Mouse (Mus musculus) gastrocnemius, postnatal 36 days (tissue): Measurements from ENCODE around the gene Slc39a13. TPM values are rescaled to one million over a fixed set of nuclear protein-coding genes. Genes with fewer than 3 reads are reported as not detected.
A peak's percentile ranks its signal among the peaks of the same experiment; 100 is the strongest.
"Not testable (repeated sequence)": the region's sequence is repeated elsewhere in the genome, so short reads cannot be mapped to it uniquely, and the experiment has no call there.

ENCODE experiments used
- DNase-seq, 2 experiments: peaks; one replicate each; pipeline ENCODE4 v3.0.0; 2022
- intact Hi-C: fragments of 180-260 bp; cut with DNase I; formaldehyde crosslinking; loops from one replicate; pipeline ENCODE4 v1.15.1; 2025
- total RNA-seq, 2 experiments: library from RNA; stranded (reverse); gene quantifications; 2 replicates each; pipeline ENCODE4 v1.2.3; 2021

Gene Slc39a13
- total RNA-seq, 2 experiments from 2014 or later = 21.1 to 21.7 TPM

DNA sequence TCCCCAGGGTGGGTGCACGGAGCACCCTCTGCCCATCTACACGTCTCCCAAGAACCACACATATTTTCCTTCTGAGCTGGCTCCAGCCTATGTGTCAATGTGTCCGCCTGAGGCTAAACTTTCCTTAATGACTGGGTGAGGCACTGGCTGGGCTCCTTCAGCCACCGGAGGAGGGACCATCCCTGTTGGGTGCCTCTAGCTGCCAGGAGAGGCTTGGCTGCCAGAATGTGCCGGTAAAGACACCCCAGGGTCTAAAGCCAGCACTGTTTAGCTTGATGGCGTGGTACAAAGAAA lies 1.4 kb downstream of the Slc39a13 start:
- intact Hi-C loops = no loop called here
- DNase-seq = no peak

- intact Hi-C loops = no loop called here
- no peak for DNase-seq
Observed at GRCm38 (mm10) chr2:91068162-91068871, 1.9 kb downstream of the Slc39a13 start.

- DNase-seq = no peak
- intact Hi-C loops = no loop called here
Observed at GRCm38 (mm10) chr2:91066455-91066854, 3.8 kb downstream of the Slc39a13 start.

DNA sequence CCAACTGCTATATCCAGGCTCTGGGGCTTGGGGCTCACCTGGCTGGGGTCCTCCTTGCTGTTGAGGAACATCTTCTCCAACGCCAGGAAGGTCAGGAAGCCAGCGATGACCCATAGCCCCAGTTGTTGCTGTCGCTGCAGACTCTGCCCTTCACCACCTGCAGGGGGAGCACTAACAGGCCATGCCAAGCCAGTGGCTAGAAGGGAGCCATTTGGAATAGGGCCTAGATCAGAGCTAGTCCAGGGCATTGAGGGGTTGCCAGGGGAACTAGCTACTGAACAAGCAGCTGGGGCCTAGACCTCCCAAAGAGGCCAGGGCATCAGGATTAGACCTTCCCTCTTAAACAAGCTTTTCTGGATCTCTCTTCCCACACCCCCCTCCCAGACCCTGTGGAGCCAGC lies 4.7 kb downstream of the Slc39a13 start:
- peak in 1 of 2 experiments; percentile 58 for DNase-seq
- intact Hi-C loops = no loop called here

- DNase-seq = no peak
- intact Hi-C loops = loop anchor here (5.0 kb wide), 1 partner anchor 147 kb away; no protein-coding TSS in a partner anchor
Observed at GRCm38 (mm10) chr2:91064211-91064610, 6.0 kb downstream of the Slc39a13 start.

GRCm38 (mm10) chr2:91062779-91063606 lies 7.2 kb downstream of the Slc39a13 start:
- intact Hi-C loops = loop anchor here (5.0 kb wide), 1 partner anchor 146 kb away; no protein-coding TSS in a partner anchor
- no peak for DNase-seq

DNA sequence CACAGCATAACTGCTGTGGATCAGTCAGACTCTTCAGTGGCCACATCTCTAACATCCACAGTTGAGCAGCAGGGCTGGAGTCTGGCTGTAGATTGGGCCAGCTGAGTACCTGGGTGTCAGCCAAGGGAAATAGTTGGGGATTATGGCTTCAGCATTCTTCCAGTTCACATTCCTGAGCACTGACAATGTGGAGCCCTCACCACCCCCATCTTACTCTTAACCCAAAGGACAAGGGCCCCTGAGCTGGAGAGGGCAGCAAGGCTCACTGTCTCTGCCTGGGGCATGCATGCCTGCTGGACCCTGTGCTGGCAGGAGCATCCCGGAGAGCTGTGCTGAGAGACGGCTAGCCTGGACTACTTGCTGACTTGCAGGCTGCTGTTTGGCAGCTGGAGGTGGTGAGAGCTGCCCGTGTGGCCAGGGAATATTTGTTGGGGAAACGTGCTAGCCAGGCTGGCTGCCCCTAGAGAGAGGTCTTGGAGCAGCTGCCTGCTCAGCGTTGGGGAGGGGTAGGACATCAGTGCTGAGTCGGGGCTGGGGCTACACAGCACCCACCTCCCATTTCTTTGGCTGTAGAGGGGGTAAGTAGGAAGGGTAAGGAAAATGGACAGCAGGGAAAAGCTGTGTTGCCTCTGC lies 8.3 kb downstream of the Slc39a13 start:
- peak in 1 of 2 experiments; percentile 54 for DNase-seq
- intact Hi-C loops = loop anchor here (2.0 to 5.0 kb wide), 2 partner anchors 145 to 195 kb away; no protein-coding TSS in a partner anchor

GRCm38 (mm10) chr2:91060544-91061355 lies 9.5 kb downstream of the Slc39a13 start:
- intact Hi-C loops = loop anchor here (2.0 to 5.0 kb wide), 2 partner anchors 143 to 194 kb away; no protein-coding TSS in a partner anchor
- peak in 1 of 2 experiments; percentile 46 for DNase-seq

- no peak for DNase-seq
- intact Hi-C loops = no loop called here
Observed at GRCm38 (mm10) chr2:91059376-91059775, 10.8 kb downstream of the Slc39a13 start.

DNA sequence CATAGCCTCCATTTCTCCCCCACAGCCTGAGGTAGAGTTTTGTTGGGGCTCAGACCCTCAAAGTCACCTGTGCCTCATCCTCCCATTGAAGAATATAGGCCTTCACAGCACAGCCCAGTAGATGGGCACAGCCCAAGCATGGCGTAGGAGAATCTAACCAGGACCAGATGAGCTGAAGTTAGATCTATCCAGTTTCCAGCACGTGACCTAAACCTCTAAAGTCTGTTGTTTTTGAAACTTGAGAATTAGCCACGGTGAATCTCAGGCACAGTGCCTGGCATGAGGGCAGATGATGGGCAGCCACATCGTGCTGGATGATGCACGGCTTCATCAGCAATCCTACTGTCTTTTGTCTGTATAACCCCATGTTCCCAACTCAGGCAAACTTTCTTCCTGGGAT lies 11.8 kb downstream of the Slc39a13 start:
- no peak for DNase-seq
- intact Hi-C loops = no loop called here

DNA sequence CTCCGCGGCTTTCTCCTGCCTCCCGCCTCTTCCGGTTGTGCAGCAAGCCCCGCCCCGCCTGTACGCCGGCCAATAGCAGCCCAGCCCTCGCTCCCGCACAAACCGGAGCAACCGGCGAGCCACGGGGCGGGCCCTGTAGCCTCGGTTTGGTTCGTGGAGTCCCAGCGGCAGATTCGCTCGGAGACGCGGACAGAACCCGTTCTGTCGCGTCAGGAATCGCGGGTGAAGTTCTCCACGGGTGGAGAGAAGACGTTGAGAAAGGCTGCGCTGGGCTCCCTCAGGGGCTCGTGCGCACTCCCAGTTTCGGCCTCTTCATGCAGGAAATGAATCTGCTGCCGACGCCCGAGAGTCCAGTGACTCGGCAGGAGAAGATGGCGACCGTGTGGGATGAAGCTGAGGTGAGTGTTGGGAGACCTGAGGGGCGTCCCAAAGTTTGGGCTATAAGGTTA lies 16.3 kb downstream of the Slc39a13 start, which contains the start of gene Psmc3:
Gene Psmc3 (plus strand): TSS at position 76 of the 449 bp plus-strand sequence.
- intact Hi-C loops = no loop called here
- DNase-seq = peak; percentile 95 to 99

DNA sequence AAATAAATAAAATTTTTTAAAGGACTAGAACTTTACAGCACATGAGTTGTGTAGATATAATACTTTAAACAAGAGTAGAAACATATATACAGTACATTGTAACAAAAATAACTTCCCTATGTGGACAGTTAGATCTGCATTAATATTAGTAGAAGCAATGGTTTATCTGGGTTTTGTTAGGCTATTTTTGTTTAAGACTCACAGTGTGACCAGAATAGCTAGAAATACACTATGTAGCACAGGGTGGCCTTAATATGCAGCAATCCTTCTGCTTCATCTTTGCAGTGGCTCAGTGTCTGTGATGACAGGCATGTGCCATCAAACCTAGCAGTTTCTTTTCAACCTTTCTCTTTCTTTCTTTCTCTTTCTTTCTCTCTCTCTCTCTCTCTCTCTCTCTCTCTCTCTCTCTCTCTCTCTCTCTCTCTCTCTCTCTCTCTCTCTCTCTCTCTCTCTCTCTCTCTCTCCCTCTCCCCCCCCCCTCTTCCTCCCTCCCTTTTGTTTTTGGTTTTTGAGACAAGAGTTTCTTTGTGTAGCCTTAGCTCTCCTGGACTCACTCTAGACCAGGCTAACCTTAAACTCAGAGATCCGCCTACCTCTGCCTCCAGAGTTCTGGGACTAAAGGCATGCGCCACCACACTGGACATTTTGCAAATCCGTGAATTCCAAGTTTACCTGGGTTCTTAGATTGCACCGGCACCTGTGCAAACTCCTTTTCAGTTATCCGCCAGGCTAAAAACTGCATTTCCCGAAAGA lies 16.9 kb downstream of the Slc39a13 start:
- no peak for DNase-seq
- intact Hi-C loops = no loop called here

DNA sequence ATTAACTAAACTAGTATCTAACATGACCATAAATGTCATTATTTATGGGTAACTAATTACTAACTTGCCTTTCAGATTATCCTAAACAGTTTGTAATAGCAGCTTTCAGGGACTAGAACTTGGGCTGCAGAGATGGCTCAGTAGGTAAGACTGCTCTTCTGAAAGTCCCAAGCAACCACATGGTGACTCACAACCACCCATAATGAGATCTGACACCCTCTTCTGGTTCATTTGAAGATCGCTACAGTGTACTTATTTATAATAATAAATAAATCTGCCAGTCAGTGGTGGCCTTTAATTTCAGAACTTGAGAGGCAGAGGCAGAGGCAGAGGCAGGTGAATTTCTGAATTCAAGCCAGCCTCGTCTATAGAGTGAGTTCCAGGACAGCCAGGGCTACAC lies 17.5 kb downstream of the Slc39a13 start:
- intact Hi-C loops = no loop called here
- DNase-seq = no peak

GRCm38 (mm10) chr2:91051917-91052316 lies 18.3 kb downstream of the Slc39a13 start:
- DNase-seq = no peak
- intact Hi-C loops = no loop called here

GRCm38 (mm10) chr2:91047359-91047758 lies 22.9 kb downstream of the Slc39a13 start:
- DNase-seq = no peak
- intact Hi-C loops = no loop called here

DNA sequence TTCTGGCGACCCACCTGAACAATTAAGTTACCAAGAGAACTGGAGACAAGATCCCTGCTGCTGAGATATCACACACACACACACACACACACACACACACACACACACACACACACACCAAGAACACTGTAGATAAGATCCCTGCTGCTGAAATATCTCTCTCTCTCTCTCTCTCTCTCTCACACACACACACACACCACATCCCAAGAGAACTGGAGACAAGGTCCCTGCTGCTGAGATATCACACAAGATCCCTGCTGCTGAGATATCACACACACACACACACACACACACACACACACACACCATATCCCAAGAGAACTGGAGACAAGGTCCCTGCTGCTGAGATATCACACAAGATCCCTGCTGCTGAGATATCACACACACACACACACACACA lies 24.4 kb downstream of the Slc39a13 start:
- intact Hi-C loops, DNase-seq: not testable (repeated sequence)

- no peak for DNase-seq
Observed at GRCm38 (mm10) chr2:91044727-91045126, 25.5 kb downstream of the Slc39a13 start.

DNA sequence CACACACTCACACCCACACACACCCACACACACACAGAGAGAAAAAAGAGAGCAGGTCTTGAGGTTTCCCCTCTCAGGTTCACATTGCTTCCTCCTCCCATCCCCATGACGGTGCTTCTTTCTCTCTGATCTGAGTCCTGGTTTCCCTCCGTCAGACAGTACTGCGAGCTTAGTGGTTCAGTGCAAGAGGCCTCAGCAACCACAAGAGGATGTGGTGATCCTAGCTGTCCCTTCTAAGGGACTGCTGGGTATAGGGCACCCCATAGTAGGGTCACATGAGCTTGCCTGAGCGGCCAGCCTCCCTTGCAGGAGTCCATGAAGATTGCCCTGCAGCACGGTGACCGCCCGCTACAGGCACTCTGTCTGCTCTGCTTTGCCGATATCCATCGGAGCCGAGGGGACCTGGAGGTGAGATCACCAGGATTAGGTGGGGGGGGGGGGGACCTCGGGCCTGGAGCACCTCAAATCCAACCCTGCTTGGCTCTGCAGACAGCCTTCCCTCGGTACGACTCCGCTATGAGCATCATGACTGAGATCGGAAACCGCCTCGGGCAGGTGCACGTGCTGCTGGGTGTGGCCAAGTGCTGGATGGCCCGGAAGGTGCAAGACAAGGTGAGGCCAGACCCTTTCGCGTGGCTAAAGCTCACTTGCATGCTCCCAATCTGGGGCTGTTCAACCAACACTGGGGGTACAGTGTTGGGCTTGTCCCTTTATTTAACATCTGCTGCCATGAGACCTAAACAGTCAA lies 27.4 kb downstream of the Slc39a13 start:
- intact Hi-C loops = no loop called here
- no peak for DNase-seq

More at GRCm38 (mm10) chr2:91044727-91045126, 25.5 kb downstream of the Slc39a13 start:
- intact Hi-C loops = no loop called here

GRCm38 (mm10) chr2:91041786-91042185 lies 28.4 kb downstream of the Slc39a13 start:
- intact Hi-C loops = no loop called here
- no peak for DNase-seq
